Mouse (Mus musculus): ENCODE data around the gene Arhgap22. TPM values are rescaled to one million over a fixed set of nuclear protein-coding genes. Genes with fewer than 3 reads are reported as not detected.

Arhgap22 gene
- polyA plus RNA-seq, 1 experiment from 2014 or later: 6.7 TPM

DNA sequence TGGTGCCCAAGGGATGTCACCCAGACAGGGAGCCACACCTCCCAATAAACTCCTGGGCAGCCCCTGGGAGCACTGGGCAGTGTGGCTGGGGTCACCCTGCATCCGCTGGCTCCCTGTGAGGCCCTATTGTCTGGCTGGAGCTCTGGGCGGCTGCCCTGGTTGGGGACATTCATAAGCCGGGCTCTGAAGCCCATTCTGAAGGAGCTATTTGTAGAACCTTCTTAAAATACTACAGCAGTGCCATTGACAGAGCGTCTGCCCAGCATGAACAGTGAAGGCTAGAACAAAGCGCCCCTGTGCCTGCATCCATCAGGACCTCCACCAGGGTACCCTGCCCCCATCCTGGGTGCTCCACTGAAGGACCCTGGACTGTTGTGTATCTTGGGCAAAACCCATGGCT is 114.5 kb downstream of the Arhgap22 start:
- WGBS: 75% methylated on average over 5 of the region's 5 CpGs
- Histone ChIP-seq H3K9me3 (replicated peaks; ENCODE audit: control insufficient read depth, low read length) (no peaks in the 10 kb centered on the region), H3K4me1 (ENCODE audit: control insufficient read depth, insufficient read depth, low read length) (no peaks in the 10 kb centered on the region)

DNA sequence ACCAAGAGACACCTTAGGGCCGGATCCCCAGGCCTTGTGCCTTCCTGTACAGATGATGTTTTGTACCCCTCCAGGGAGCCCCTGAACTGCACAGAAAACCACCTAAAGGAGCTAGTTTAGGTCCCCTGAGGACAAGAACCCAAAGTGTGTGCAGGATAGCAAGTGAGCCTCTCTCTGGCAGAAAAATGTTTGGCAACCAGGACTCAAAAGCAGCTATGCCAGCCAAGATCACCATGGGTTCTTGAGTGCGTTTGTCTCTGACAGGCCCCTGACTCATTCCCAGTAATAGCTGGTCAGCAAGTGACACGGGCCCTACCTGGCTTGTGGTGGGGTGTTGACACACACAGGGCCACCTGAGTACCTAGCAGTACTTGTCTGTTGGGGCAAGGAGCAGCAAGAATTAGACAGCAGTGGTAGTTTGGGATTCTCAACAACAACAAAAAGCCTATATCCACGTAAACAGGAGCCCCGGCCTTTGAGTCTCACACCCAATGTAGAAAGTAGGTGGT is 115.5 kb downstream of the Arhgap22 start:
- ATAC-seq (ENCODE audit: insufficient read depth, low FRiP score): no peak

More for the DNA sequence above, 114.5 kb downstream of the Arhgap22 start:
- no peaks in the 10 kb centered on the region for H3K27me3 ChIP-seq (ENCODE audit: control insufficient read depth, insufficient read depth, low read length)
- no peaks in the 10 kb centered on the region for H3K36me3 ChIP-seq (ENCODE audit: control insufficient read depth, insufficient read depth, low read length)
- H3K9ac ChIP-seq (ENCODE audit: low read length): no peak overlapping the region
- H3K27ac ChIP-seq (ENCODE audit: low read length): no peak overlapping the region
- H3K4me3 ChIP-seq (replicated peaks; ENCODE audit: low read length): no peak overlapping the region
- ATAC-seq (ENCODE audit: insufficient read depth, low FRiP score): no peak
- no peak overlapping the region for H3K4me2 ChIP-seq (ENCODE audit: low read depth, low read length)

DNA sequence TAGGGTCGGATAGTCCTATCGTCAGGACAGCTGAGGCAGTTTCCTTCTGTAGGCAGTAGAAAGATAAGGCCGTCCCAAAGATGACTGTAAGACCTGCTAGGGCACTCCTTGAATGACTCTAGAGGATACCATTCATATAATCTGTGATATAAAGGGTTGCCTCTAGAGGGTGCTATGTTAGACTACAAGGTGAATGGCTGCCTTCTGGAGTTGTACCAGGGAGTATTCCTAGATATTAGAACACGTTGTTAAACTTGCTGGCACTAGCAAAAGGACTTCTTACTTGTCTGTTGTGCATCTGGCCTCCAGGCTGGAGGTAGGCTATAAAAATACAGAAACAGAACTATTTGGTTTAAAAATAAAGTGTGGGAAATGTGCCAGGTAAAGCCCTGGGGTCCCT is 117.2 kb downstream of the Arhgap22 start:
- Histone ChIP-seq H3K9me3 (replicated peaks; ENCODE audit: control insufficient read depth, low read length) (no peaks in the 10 kb centered on the region), H3K36me3 (ENCODE audit: control insufficient read depth, insufficient read depth, low read length) (no peaks in the 10 kb centered on the region), H3K4me3 (replicated peaks; ENCODE audit: low read length) (no peak overlapping the region), H3K4me2 (ENCODE audit: low read depth, low read length) (no peak overlapping the region), H3K9ac (ENCODE audit: low read length) (no peak overlapping the region), H3K27ac (ENCODE audit: low read length) (no peak overlapping the region), H3K4me1 (ENCODE audit: control insufficient read depth, insufficient read depth, low read length) (peaks cover 7% of the 10 kb centered on the region; the same call in 1 of the 2 replicates), H3K27me3 (ENCODE audit: control insufficient read depth, insufficient read depth, low read length) (no peaks in the 10 kb centered on the region)
- no peak for ATAC-seq (ENCODE audit: insufficient read depth, low FRiP score)
- 52% methylated on average over 4 of the region's 4 CpGs for WGBS

More for the DNA sequence above, 115.5 kb downstream of the Arhgap22 start:
- Histone ChIP-seq H3K27me3 (ENCODE audit: control insufficient read depth, insufficient read depth, low read length) (no peaks in the 10 kb centered on the region), H3K4me1 (ENCODE audit: control insufficient read depth, insufficient read depth, low read length) (no peaks in the 10 kb centered on the region), H3K27ac (ENCODE audit: low read length) (no peak overlapping the region), H3K9ac (ENCODE audit: low read length) (no peak overlapping the region), H3K9me3 (replicated peaks; ENCODE audit: control insufficient read depth, low read length) (no peaks in the 10 kb centered on the region), H3K4me3 (replicated peaks; ENCODE audit: low read length) (no peak overlapping the region), H3K4me2 (ENCODE audit: low read depth, low read length) (no peak overlapping the region), H3K36me3 (ENCODE audit: control insufficient read depth, insufficient read depth, low read length) (no peaks in the 10 kb centered on the region)
- WGBS: 88% methylated on average over 5 of the region's 5 CpGs

DNA sequence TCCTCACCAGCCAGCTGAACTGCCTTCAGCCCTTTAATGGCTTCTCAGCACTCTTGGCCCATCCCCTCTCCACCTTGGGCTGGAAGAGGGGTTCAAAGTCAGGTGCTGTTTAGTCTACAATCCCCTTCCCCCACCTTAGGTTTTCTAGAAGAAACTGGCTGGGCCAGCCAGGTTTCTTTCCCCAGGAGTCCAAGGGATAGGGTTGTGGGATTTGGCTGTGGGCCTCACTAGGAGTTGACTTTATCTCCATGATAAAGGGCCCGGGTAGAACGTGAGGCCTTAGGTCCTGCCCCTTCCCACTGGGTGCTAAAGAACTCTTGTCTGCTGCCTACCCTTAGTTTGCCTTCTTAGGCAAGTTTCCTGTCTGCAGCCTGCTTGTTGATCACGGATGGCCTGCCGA is 117.8 kb downstream of the Arhgap22 start:
- 46% methylated on average over 4 of the region's 4 CpGs for WGBS
- Histone ChIP-seq H3K9ac (ENCODE audit: low read length) (no peak overlapping the region), H3K36me3 (ENCODE audit: control insufficient read depth, insufficient read depth, low read length) (no peaks in the 10 kb centered on the region), H3K27ac (ENCODE audit: low read length) (no peak overlapping the region), H3K4me3 (replicated peaks; ENCODE audit: low read length) (no peak overlapping the region), H3K9me3 (replicated peaks; ENCODE audit: control insufficient read depth, low read length) (no peaks in the 10 kb centered on the region), H3K4me2 (ENCODE audit: low read depth, low read length) (no peak overlapping the region), H3K4me1 (ENCODE audit: control insufficient read depth, insufficient read depth, low read length) (peaks cover 7% of the 10 kb centered on the region; the same call in 1 of the 2 replicates), H3K27me3 (ENCODE audit: control insufficient read depth, insufficient read depth, low read length) (no peaks in the 10 kb centered on the region)
- 0 out of 2 replicates have a peak, but pooled peaks have one; percentile 52 for ATAC-seq (ENCODE audit: insufficient read depth, low FRiP score)

DNA sequence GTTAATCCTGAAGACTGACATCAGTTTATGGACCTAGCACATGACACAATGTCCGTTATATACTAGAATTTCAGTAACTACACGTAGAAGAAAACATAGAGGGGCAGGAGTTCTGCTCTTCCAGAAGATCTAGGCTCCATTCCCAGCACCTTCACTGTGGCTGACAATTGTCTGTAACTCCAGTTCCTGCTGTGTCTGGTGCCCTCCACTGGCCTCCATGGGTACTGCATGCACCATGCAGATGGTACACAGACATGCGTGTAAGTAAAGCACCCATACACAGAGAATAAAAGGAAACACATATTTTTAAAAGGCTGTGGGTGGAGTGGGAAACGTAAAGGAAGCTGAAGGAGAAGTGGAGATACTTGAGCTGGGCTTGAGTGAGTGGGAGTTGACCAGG is 120.0 kb downstream of the Arhgap22 start:
- no peaks in the 10 kb centered on the region for H3K36me3 ChIP-seq (ENCODE audit: control insufficient read depth, insufficient read depth, low read length)
- no peaks in the 10 kb centered on the region for H3K9me3 ChIP-seq (replicated peaks; ENCODE audit: control insufficient read depth, low read length)
- no peak overlapping the region for H3K4me2 ChIP-seq (ENCODE audit: low read depth, low read length)
- no peak overlapping the region for H3K9ac ChIP-seq (ENCODE audit: low read length)
- 79% methylated on average over 4 of the region's 4 CpGs for WGBS
- no peak for ATAC-seq (ENCODE audit: insufficient read depth, low FRiP score)
- H3K27ac ChIP-seq (ENCODE audit: low read length): no peak overlapping the region
- H3K4me3 ChIP-seq (replicated peaks; ENCODE audit: low read length): no peak overlapping the region
- peaks cover 7% of the 10 kb centered on the region; the same call in 1 of the 2 replicates for H3K4me1 ChIP-seq (ENCODE audit: control insufficient read depth, insufficient read depth, low read length)
- H3K27me3 ChIP-seq (ENCODE audit: control insufficient read depth, insufficient read depth, low read length): no peaks in the 10 kb centered on the region

DNA sequence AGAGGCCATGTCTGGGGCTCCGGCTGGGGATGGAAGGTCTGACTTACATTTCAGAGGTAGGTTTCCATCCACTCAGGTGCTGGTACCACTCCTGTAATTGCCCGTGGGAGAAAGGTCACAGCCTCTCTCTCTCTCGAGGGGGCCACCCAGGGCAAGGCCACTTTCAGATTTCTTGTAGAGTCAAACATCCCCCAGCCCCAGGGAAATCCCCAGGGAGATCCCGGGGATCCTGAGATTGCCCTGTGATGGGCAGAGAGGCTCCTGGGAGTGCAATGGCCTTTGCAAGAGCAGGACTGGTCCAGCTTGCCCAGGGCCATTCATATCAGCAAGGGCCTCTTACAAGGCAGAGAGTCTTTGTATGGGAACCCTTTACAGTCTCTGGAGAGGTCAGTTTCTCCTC is 120.6 kb downstream of the Arhgap22 start:
- Histone ChIP-seq H3K4me2 (ENCODE audit: low read depth, low read length) (no peak overlapping the region), H3K4me3 (replicated peaks; ENCODE audit: low read length) (no peak overlapping the region), H3K9ac (ENCODE audit: low read length) (no peak overlapping the region), H3K27me3 (ENCODE audit: control insufficient read depth, insufficient read depth, low read length) (no peaks in the 10 kb centered on the region), H3K4me1 (ENCODE audit: control insufficient read depth, insufficient read depth, low read length) (peaks cover 7% of the 10 kb centered on the region; the same call in 1 of the 2 replicates), H3K27ac (ENCODE audit: low read length) (no peak overlapping the region), H3K9me3 (replicated peaks; ENCODE audit: control insufficient read depth, low read length) (no peaks in the 10 kb centered on the region), H3K36me3 (ENCODE audit: control insufficient read depth, insufficient read depth, low read length) (no peaks in the 10 kb centered on the region)
- no peak for ATAC-seq (ENCODE audit: insufficient read depth, low FRiP score)
- WGBS: 71% methylated on average over 4 of the region's 4 CpGs

DNA sequence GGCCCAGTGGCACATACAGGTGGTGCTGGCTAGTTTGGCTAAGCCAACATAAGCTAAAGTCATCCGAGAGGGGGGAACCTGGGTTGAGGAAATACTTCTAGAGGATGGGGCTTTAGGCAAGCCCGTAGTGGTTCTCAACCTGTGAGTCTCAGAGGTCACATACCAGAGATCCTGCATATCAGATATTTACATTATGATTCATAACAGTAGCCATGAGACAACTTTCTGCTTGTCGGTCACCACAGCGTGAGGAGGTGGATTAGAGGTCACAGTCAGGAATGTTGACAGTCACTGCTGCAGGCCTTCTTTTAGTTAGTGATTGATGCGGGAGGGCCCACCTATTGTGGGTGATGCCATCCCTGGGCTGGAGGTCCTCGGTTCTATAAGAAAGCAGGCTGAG is 121.9 kb downstream of the Arhgap22 start:
- no peaks in the 10 kb centered on the region for H3K9me3 ChIP-seq (replicated peaks; ENCODE audit: control insufficient read depth, low read length)
- H3K27ac ChIP-seq (ENCODE audit: low read length): no peak overlapping the region
- no peaks in the 10 kb centered on the region for H3K36me3 ChIP-seq (ENCODE audit: control insufficient read depth, insufficient read depth, low read length)
- no peak overlapping the region for H3K4me2 ChIP-seq (ENCODE audit: low read depth, low read length)
- 44% methylated on average over 6 of the region's 6 CpGs for WGBS
- ATAC-seq (ENCODE audit: insufficient read depth, low FRiP score): no peak; the same call in 1 of the 2 replicates
- H3K4me3 ChIP-seq (replicated peaks; ENCODE audit: low read length): no peak overlapping the region
- no peaks in the 10 kb centered on the region for H3K27me3 ChIP-seq (ENCODE audit: control insufficient read depth, insufficient read depth, low read length)
- peaks cover 7% of the 10 kb centered on the region; the same call in 1 of the 2 replicates for H3K4me1 ChIP-seq (ENCODE audit: control insufficient read depth, insufficient read depth, low read length)
- H3K9ac ChIP-seq (ENCODE audit: low read length): no peak overlapping the region

DNA sequence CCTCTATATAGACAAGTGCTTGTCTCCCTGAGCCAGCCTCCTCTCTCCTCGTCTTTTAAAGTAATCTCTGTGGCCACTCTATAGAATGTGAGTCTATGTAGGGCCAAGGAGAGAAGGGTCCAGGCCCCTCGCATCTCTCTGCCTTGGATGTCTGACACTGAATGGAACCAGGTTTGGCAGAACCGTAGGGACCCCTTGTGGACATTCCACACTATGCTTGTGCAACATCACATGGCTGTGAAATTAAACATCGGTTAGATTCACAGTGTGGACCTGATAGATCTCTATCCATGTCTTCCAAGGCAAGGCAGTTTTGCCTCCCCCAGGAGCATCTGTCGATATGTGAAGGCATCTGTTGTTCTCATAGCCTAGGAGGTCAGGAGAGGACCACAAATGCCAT is 124.9 kb downstream of the Arhgap22 start:
- Histone ChIP-seq H3K36me3 (ENCODE audit: control insufficient read depth, insufficient read depth, low read length) (no peaks in the 10 kb centered on the region), H3K27me3 (ENCODE audit: control insufficient read depth, insufficient read depth, low read length) (no peaks in the 10 kb centered on the region), H3K4me2 (ENCODE audit: low read depth, low read length) (no peak overlapping the region), H3K9ac (ENCODE audit: low read length) (no peak overlapping the region), H3K27ac (ENCODE audit: low read length) (no peak overlapping the region), H3K9me3 (replicated peaks; ENCODE audit: control insufficient read depth, low read length) (no peaks in the 10 kb centered on the region), H3K4me1 (ENCODE audit: control insufficient read depth, insufficient read depth, low read length) (peaks cover 7% of the 10 kb centered on the region; the same call in 1 of the 2 replicates), H3K4me3 (replicated peaks; ENCODE audit: low read length) (no peak overlapping the region)
- ATAC-seq (ENCODE audit: insufficient read depth, low FRiP score): no peak
- WGBS: 67% methylated on average over 5 of the region's 5 CpGs

DNA sequence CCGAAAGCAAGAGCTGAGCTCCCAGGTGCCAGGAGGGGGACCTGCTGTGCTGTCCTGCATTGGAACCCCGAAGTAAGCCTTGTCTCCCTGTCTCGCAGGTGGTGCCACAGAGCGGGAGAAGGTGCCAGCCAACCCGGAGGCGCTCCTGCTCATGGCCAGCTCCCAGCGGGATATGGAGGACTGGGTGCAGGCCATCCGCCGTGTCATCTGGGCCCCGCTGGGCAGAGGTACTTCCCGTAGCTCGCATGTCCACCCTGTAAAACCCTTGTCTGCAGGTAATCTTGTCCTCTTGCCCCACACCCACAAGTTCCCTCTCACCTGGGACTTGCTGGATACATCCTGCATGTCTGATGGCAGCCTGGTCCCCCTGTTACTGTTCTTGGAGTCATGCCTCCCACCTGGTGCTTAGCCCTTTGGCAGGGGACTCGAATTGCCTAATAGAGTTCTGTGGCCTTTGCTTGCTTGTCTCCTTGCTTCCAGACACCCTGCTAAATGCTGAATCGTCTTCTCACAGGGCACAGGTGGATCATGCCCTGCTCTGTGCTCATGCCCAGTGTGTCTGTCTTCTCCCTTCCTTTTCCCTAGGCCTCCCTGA is 129.4 kb downstream of the Arhgap22 start:
- Histone ChIP-seq H3K36me3 (ENCODE audit: control insufficient read depth, insufficient read depth, low read length) (no peaks in the 10 kb centered on the region), H3K4me2 (ENCODE audit: low read depth, low read length) (no peak overlapping the region), H3K27ac (ENCODE audit: low read length) (no peak overlapping the region), H3K4me3 (replicated peaks; ENCODE audit: low read length) (no peak overlapping the region), H3K27me3 (ENCODE audit: control insufficient read depth, insufficient read depth, low read length) (no peaks in the 10 kb centered on the region), H3K4me1 (ENCODE audit: control insufficient read depth, insufficient read depth, low read length) (no peaks in the 10 kb centered on the region), H3K9me3 (replicated peaks; ENCODE audit: control insufficient read depth, low read length) (no peaks in the 10 kb centered on the region), H3K9ac (ENCODE audit: low read length) (no peak overlapping the region)
- 85% methylated on average over 14 of the region's 14 CpGs for WGBS
- ATAC-seq (ENCODE audit: insufficient read depth, low FRiP score): no peak
